Mouse (Mus musculus) CH12.LX (cell line): ENCODE results near the gene Por. TPM values are rescaled to one million over a fixed set of nuclear protein-coding genes. Genes with fewer than 3 reads are reported as not detected.
A peak's percentile ranks its signal among the peaks of the same experiment; 100 is the strongest.

Experiments
- DNase-seq: peaks from one replicate; pipeline ENCODE4 v3.0.0-alpha.2; 2013; ENCODE audit errors: extremely low read depth
- H3K27ac ChIP-seq: 2 replicates; pipeline ENCODE4 v1.5.1; 2012; ENCODE audit warnings: low read depth, mild to moderate bottlenecking, control low read depth, moderate library complexity; ENCODE audit not compliant: insufficient read depth
- H3K27me3 ChIP-seq: replicated peaks from 2 replicates; pipeline ENCODE3; 2012; ENCODE audit warnings: inconsistent platforms
- H3K36me3 ChIP-seq, 2 experiments: replicated peaks in 1 of 2; 2 replicates each; pipeline versions ENCODE3 to v1.6.1; 2012; ENCODE audit warnings: inconsistent platforms in 1 of 2, low read length in 1 of 2, mild to moderate bottlenecking in 1 of 2, mixed read lengths in 1 of 2, moderate library complexity in 1 of 2; ENCODE audit not compliant: control insufficient read depth in 1 of 2, insufficient read depth in 1 of 2
- H3K4me1 ChIP-seq, 2 experiments: 2 replicates each; pipeline ENCODE4 v1.6.1; 2012; ENCODE audit warnings: inconsistent platforms in 1 of 2, moderate library complexity in 1 of 2; ENCODE audit not compliant: insufficient read depth in 2 of 2, control insufficient read depth in 1 of 2
- H3K4me2 ChIP-seq: 2 replicates; pipeline ENCODE4 v1.6.1; 2012; ENCODE audit warnings: low read depth, mild to moderate bottlenecking, control low read depth; ENCODE audit not compliant: poor library complexity, insufficient read depth, severe bottlenecking
- H3K4me3 ChIP-seq, 3 experiments: fragments of 150-350 bp in 1 of 3; sonication (generic) in 1 of 3; replicated peaks in 1 of 3; 2 replicates each; pipeline versions ENCODE3 to v1.5.1; 2011 to 2012; ENCODE audit warnings: low read depth in 2 of 3, low read length in 2 of 3, mild to moderate bottlenecking in 2 of 3, moderate library complexity in 2 of 3, control low read depth in 1 of 3, improper control_type of control experiment in 1 of 3, inconsistent platforms in 1 of 3, mixed read lengths in 1 of 3; ENCODE audit not compliant: poor library complexity in 1 of 3
- H3K79me2 ChIP-seq: replicated peaks from 2 replicates; pipeline ENCODE4 v1.6.1; 2012; ENCODE audit warnings: mild to moderate bottlenecking, moderate library complexity; ENCODE audit not compliant: control insufficient read depth, poor library complexity, insufficient read depth, severe bottlenecking; ENCODE audit errors: extremely low read depth
- H3K9ac ChIP-seq: 2 replicates; pipeline ENCODE4 v1.6.1; 2012; ENCODE audit warnings: low read depth, mild to moderate bottlenecking, control low read depth, moderate library complexity; ENCODE audit not compliant: insufficient read depth
- H3K9me3 ChIP-seq: replicated peaks from 2 replicates; pipeline ENCODE3; 2012; ENCODE audit warnings: low read length, inconsistent platforms, mixed read lengths
- CHD2 ChIP-seq: IDR thresholded peaks from 2 replicates; pipeline ENCODE4 v1.6.1; 2011; ENCODE audit warnings: low read length, improper control_type of control experiment
- ELF1 ChIP-seq: IDR thresholded peaks from 2 replicates; pipeline ENCODE4 v1.6.1; 2014; ENCODE audit warnings: low read depth, mild to moderate bottlenecking, inconsistent platforms, low read length, improper control_type of control experiment
- EP300 ChIP-seq: IDR thresholded peaks from 2 replicates; pipeline ENCODE4 v1.6.1; 2011; ENCODE audit warnings: low read length, improper control_type of control experiment
- ETS1 ChIP-seq: conservative IDR thresholded peaks from 2 replicates; pipeline ENCODE4 v1.6.1; 2012; ENCODE audit warnings: low read depth, mild to moderate bottlenecking, inconsistent platforms, low read length, improper control_type of control experiment, moderate library complexity
- GABPA ChIP-seq: IDR thresholded peaks from 2 replicates; pipeline ENCODE4 v1.6.1; 2012; ENCODE audit warnings: low read depth, low read length, improper control_type of control experiment, inconsistent platforms; ENCODE audit not compliant: insufficient replicate concordance
- IRF4 ChIP-seq: IDR thresholded peaks from 2 replicates; pipeline ENCODE4 v1.6.1; 2014; ENCODE audit warnings: low read depth, mild to moderate bottlenecking, inconsistent platforms, low read length, improper control_type of control experiment
- JUN ChIP-seq: IDR thresholded peaks from 2 replicates; pipeline ENCODE4 v1.6.1; 2011; ENCODE audit warnings: low read depth, mild to moderate bottlenecking, low read length, improper control_type of control experiment, moderate library complexity; ENCODE audit not compliant: insufficient read depth
- JUND ChIP-seq: conservative IDR thresholded peaks from 2 replicates; pipeline ENCODE4 v1.6.1; 2011; ENCODE audit warnings: low read depth, low read length, improper control_type of control experiment
- KAT2A ChIP-seq: IDR thresholded peaks from 2 replicates; pipeline ENCODE4 v1.6.1; 2012; ENCODE audit warnings: low read length, improper control_type of control experiment, inconsistent platforms; ENCODE audit not compliant: insufficient replicate concordance
- MAFK ChIP-seq: IDR thresholded peaks from 2 replicates; pipeline ENCODE4 v1.6.1; 2011; ENCODE audit warnings: low read length, improper control_type of control experiment; ENCODE audit not compliant: insufficient replicate concordance
- MAX ChIP-seq: IDR thresholded peaks from 2 replicates; pipeline ENCODE4 v1.6.1; 2011; ENCODE audit warnings: low read length, improper control_type of control experiment
- MAZ ChIP-seq: IDR thresholded peaks from 2 replicates; pipeline ENCODE4 v1.6.1; 2012; ENCODE audit warnings: low read depth, mild to moderate bottlenecking, inconsistent platforms, low read length, improper control_type of control experiment, moderate library complexity
- MEF2A ChIP-seq: IDR thresholded peaks from 2 replicates; pipeline ENCODE4 v1.6.1; 2014; ENCODE audit warnings: low read depth, mild to moderate bottlenecking, inconsistent platforms, low read length, improper control_type of control experiment, borderline replicate concordance
- MXI1 ChIP-seq: IDR thresholded peaks from 2 replicates; pipeline ENCODE4 v1.6.1; 2011; ENCODE audit warnings: mild to moderate bottlenecking, low read depth, low read length, improper control_type of control experiment
- MYC ChIP-seq: IDR thresholded peaks from 2 replicates; pipeline ENCODE4 v1.6.1; 2011; ENCODE audit warnings: low read depth, mild to moderate bottlenecking, improper control_type of control experiment, low read length
- NRF1 ChIP-seq: IDR thresholded peaks from 2 replicates; pipeline ENCODE4 v1.6.1; 2014; ENCODE audit warnings: low read depth, mild to moderate bottlenecking, inconsistent platforms, low read length, improper control_type of control experiment, moderate library complexity
- PAX5 ChIP-seq: IDR thresholded peaks from 2 replicates; pipeline ENCODE4 v1.6.1; 2012; ENCODE audit warnings: low read length, inconsistent platforms, mixed read lengths
- POLR2A ChIP-seq: IDR thresholded peaks from 2 replicates; pipeline ENCODE4 v1.6.1; 2011; ENCODE audit warnings: low read depth, mild to moderate bottlenecking, improper control_type of control experiment, low read length
- POLR2AphosphoS2 ChIP-seq: IDR thresholded peaks from 2 replicates; pipeline ENCODE4 v1.6.1; 2011; ENCODE audit warnings: low read depth, low read length, improper control_type of control experiment
- RAD21 ChIP-seq: IDR thresholded peaks from 2 replicates; pipeline ENCODE4 v1.6.1; 2011; ENCODE audit warnings: low read depth, mild to moderate bottlenecking, low read length, improper control_type of control experiment, moderate library complexity
- RCOR1 ChIP-seq: conservative IDR thresholded peaks from 2 replicates; pipeline ENCODE4 v1.6.1; 2012; ENCODE audit warnings: low read depth, mild to moderate bottlenecking, inconsistent platforms, low read length, improper control_type of control experiment
- SIN3A ChIP-seq: IDR thresholded peaks from 2 replicates; pipeline ENCODE4 v1.6.1; 2012; ENCODE audit warnings: low read length, improper control_type of control experiment, inconsistent platforms
- SMC3 ChIP-seq: IDR thresholded peaks from 2 replicates; pipeline ENCODE4 v1.6.1; 2011; ENCODE audit warnings: low read depth, low read length, improper control_type of control experiment
- TBP ChIP-seq: conservative IDR thresholded peaks from 2 replicates; pipeline ENCODE4 v1.6.1; 2011; ENCODE audit warnings: low read depth, low read length, improper control_type of control experiment
- TCF12 ChIP-seq: IDR thresholded peaks from 2 replicates; pipeline ENCODE4 v1.6.1; 2014; ENCODE audit warnings: low read depth, mild to moderate bottlenecking, inconsistent platforms, low read length, improper control_type of control experiment
- UBTF ChIP-seq: IDR thresholded peaks from 2 replicates; pipeline ENCODE4 v1.6.1; 2012; ENCODE audit warnings: low read depth, mild to moderate bottlenecking, inconsistent platforms, low read length, improper control_type of control experiment, moderate library complexity
- USF1 ChIP-seq: IDR thresholded peaks from 2 replicates; pipeline ENCODE4 v1.6.1; 2014; ENCODE audit warnings: low read depth, mild to moderate bottlenecking, inconsistent platforms, low read length, improper control_type of control experiment
- ZC3H11A ChIP-seq: IDR thresholded peaks from 2 replicates; pipeline ENCODE4 v1.6.1; 2012; ENCODE audit warnings: low read depth, mild to moderate bottlenecking, inconsistent platforms, low read length, improper control_type of control experiment
- ZMIZ1 ChIP-seq: IDR thresholded peaks from 2 replicates; pipeline ENCODE4 v1.6.1; 2012; ENCODE audit warnings: low read depth, mild to moderate bottlenecking, inconsistent platforms, low read length, improper control_type of control experiment
- dilution Hi-C: fragments of 300-500 bp; cut with MboI; formaldehyde crosslinking; loops from 2 replicates; pipeline ENCODE4 v1.14.3; 2020; ENCODE audit warnings: low sequenced_read_pairs; ENCODE audit not compliant: extremely low pct_unique_long_range_greater_than_20kb, extremely low pct_ligation_motif_present
- in situ Hi-C: fragments of 300-500 bp; cut with MboI; formaldehyde crosslinking; loops from 3 replicates; pipeline ENCODE4 v1.14.3; 2019; ENCODE audit warnings: low sequenced_read_pairs, low pct_ligation_motif_present, low pct_unique_long_range_greater_than_20kb, mixed read lengths
- polyA plus RNA-seq: library from polyadenylated mRNA; unstranded; fragments of >175 nt; gene quantifications from 2 replicates; pipeline ENCODE4 v1.2.1, GENCODE M21; 2012; ENCODE audit warnings: low read depth; ENCODE audit not compliant: insufficient read length
- total RNA-seq, 2 experiments: library from RNA; depleted of rRNA; stranded (reverse); fragments of 300-350 nt in 1 of 2; fragments of >200 nt in 1 of 2; gene quantifications; 2 replicates each; pipeline ENCODE4 v1.2.3; 2012 to 2014

Gene Por
- total and polyA plus RNA-seq, 3 experiments = 17.3 to 56.8 (median 41.2) TPM

DNA sequence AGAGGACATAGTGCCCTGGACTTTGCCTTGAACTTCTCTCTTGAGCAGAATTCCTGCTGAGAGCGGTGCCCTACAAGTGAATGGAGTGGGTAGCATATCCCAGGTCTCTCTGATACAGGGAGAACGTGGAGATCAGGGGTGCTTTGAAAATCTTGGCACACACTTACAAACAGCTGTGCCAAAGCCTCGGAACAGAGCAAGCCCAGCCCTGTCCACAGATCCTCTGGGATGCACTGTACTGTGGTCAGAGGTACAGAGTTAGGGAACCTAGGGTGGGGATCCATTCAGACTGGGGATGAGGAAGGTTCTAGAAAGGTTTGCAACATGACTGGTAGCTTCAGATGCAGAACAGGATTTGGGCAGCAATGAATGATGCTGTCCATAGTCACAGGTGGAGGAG, 50.3 kb downstream of the Por start:
- no peak overlapping the region for H3K4me2 ChIP-seq
- no peaks in the 10 kb centered on the region for H3K79me2 ChIP-seq
- H3K27ac ChIP-seq = no peak overlapping the region
- peaks cover 31 to 66% of the 10 kb centered on the region in 2 experiments for H3K4me1 ChIP-seq
- H3K9ac ChIP-seq = no peak overlapping the region
- H3K9me3 ChIP-seq = no peaks in the 10 kb centered on the region
- no peaks in the 10 kb centered on the region for H3K27me3 ChIP-seq
- peaks cover 23 to 67% of the 10 kb centered on the region in 2 experiments for H3K36me3 ChIP-seq
- no peak overlapping the region for H3K4me3 ChIP-seq
- dilution Hi-C loops (no loop called here), in situ Hi-C loops (no loop called here)
- no peak for DNase-seq
- no peak for TF ChIP-seq SIN3A
- no peak for TF ChIP-seq POLR2A
- TF ChIP-seq ETS1 = no peak

DNA sequence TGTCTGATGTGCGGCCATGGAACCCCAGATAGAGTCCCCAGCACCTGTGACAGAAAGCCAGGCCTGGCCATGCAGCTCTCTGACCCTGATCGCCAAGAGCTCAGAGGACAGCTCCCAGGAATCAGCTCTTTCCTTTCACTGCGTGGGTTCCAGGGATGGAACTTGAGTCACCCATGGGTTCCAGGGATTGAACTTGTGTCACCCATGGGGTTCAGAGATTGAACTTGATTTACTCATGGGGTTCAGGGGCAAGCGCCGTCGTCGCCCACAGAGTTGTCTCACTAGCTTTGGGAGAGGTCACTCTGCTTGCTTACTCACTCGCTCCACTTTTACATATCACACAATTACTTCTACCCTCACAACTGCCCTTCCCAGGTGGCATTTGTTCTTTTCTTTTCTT, 51.2 kb downstream of the Por start:
- H3K4me2 ChIP-seq = no peak overlapping the region
- dilution Hi-C loops = no loop called here
- in situ Hi-C loops = no loop called here

DNA sequence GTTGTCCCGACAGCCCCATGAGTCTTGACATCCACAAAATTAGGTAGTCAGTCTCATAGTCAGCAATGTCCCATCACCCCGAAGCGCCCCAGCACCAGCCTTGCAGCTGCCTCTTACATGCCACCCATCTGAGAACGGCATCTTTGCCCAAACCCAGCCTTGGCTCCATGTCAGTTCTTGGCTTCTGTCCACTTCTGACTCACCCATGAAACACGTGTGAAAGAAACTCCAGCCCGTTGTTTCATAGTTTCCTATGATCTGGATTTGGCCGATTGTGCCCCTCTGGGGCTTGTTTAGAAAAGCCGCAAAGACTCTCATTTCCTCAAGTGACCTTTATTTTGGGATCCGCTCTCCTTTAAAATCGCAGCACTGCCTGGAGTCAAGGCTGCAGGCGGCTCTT, 52.3 kb downstream of the Por start:
- Histone ChIP-seq H3K9ac (no peak overlapping the region), H3K4me2 (peak overlapping the region; percentile 58; the same call in 1 of the 2 replicates), H3K27me3 (no peaks in the 10 kb centered on the region), H3K4me3 (no peak overlapping the region), H3K27ac (peak overlapping the region; percentile 4; the same call in 1 of the 2 replicates), H3K9me3 (no peaks in the 10 kb centered on the region), H3K4me1 (peaks cover 29 to 78% of the 10 kb centered on the region in 2 experiments), H3K36me3 (peaks cover 10 to 67% of the 10 kb centered on the region in 2 experiments), H3K79me2 (no peaks in the 10 kb centered on the region)
- in situ Hi-C loops = no loop called here
- dilution Hi-C loops = no loop called here
- peak; percentile 74 for DNase-seq
- TF ChIP-seq GABPA = no peak
- TF ChIP-seq ETS1 = peak; percentile 95
- TF ChIP-seq IRF4 = peak; percentile 95
- TF ChIP-seq MYC = peak; percentile 94
- TF ChIP-seq RCOR1 = peak; percentile 87
- no peak for TF ChIP-seq POLR2A
- no peak for TF ChIP-seq USF1
- peak; percentile 93 for TF ChIP-seq MAX
- TF ChIP-seq MAZ = 0 out of 2 replicates have a peak, but pooled peaks have one; percentile 44
- TF ChIP-seq MXI1 = no peak; the same call in 1 of the 2 replicates
- TF ChIP-seq SMC3 = no peak
- peak; percentile 71; the same call in 1 of the 2 replicates for TF ChIP-seq TCF12
- peak; percentile 87 for TF ChIP-seq JUN
- peak; percentile 82 for TF ChIP-seq JUND
- TF ChIP-seq CHD2 = peak; percentile 63
- peak; percentile 83 for TF ChIP-seq MAFK
- TF ChIP-seq KAT2A = 0 out of 2 replicates have a peak, but pooled peaks have one; percentile 17
- peak; percentile 94 for TF ChIP-seq EP300
- peak; percentile 86 for TF ChIP-seq SIN3A

More for the DNA sequence above, 51.2 kb downstream of the Por start:
- TF ChIP-seq ELF1 = no peak
- no peak for TF ChIP-seq MXI1
- TF ChIP-seq MAZ = no peak
- TF ChIP-seq GABPA = no peak
- TF ChIP-seq IRF4 = no peak
- TF ChIP-seq TCF12 = no peak
- TF ChIP-seq SMC3 = no peak
- TF ChIP-seq RAD21 = no peak
- no peak for TF ChIP-seq POLR2AphosphoS2
- TF ChIP-seq MEF2A = no peak
- no peak for TF ChIP-seq JUN
- no peak for TF ChIP-seq UBTF
- no peak for TF ChIP-seq PAX5
- TF ChIP-seq ZC3H11A = no peak
- TF ChIP-seq MAFK = no peak
- TF ChIP-seq CHD2 = no peak
- TF ChIP-seq TBP = no peak
- no peak for TF ChIP-seq NRF1
- TF ChIP-seq ZMIZ1 = no peak
- Histone ChIP-seq H3K36me3 (peaks cover 16 to 67% of the 10 kb centered on the region in 2 experiments), H3K27ac (no peak overlapping the region), H3K9me3 (no peaks in the 10 kb centered on the region), H3K27me3 (no peaks in the 10 kb centered on the region), H3K4me1 (peaks cover 29 to 71% of the 10 kb centered on the region in 2 experiments), H3K9ac (no peak overlapping the region), H3K4me3 (no peak overlapping the region), H3K79me2 (no peaks in the 10 kb centered on the region)
- DNase-seq = no peak
